Mouse (Mus musculus): Measurements from ENCODE around the gene Sult6b2. TPM values are rescaled to one million over a fixed set of nuclear protein-coding genes. Genes with fewer than 3 reads are reported as not detected.

Sult6b2 gene
- polyA plus RNA-seq, 1 experiment = 0.09 TPM

- Histone ChIP-seq H3K36me3 (ENCODE audit: control insufficient read depth, insufficient read depth, low read length) (no peaks in the 10 kb centered on the region), H3K27ac (ENCODE audit: control insufficient read depth, insufficient read depth, low read depth, low read length) (no peak overlapping the region), H3K4me3 (ENCODE audit: control insufficient read depth, low read depth, low read length) (no peak overlapping the region), H3K4me1 (ENCODE audit: control insufficient read depth, insufficient read depth, low read length) (no peaks in the 10 kb centered on the region), H3K27me3 (ENCODE audit: control insufficient read depth, insufficient read depth, low read length) (no peaks in the 10 kb centered on the region)
- TF ChIP-seq POLR2A (IDR thresholded peaks at IDR 0.05; ENCODE audit: control insufficient read depth, low read depth, low read length) (no peak), CTCF (IDR thresholded peaks at IDR 0.05; ENCODE audit: control insufficient read depth, insufficient read depth, insufficient replicate concordance, low read depth, low read length) (no peak)
Measured at GRCm38 (mm10) chr6:142797996-142798395, 6.3 kb downstream of the Sult6b2 start.

GRCm38 (mm10) chr6:142795655-142796441, 8.5 kb downstream of the Sult6b2 start:
- Histone ChIP-seq H3K27ac (ENCODE audit: control insufficient read depth, insufficient read depth, low read depth, low read length) (no peak overlapping the region), H3K4me1 (ENCODE audit: control insufficient read depth, insufficient read depth, low read length) (no peaks in the 10 kb centered on the region), H3K4me3 (ENCODE audit: control insufficient read depth, low read depth, low read length) (no peak overlapping the region), H3K27me3 (ENCODE audit: control insufficient read depth, insufficient read depth, low read length) (no peaks in the 10 kb centered on the region), H3K36me3 (ENCODE audit: control insufficient read depth, insufficient read depth, low read length) (no peaks in the 10 kb centered on the region)
- no peak for TF ChIP-seq CTCF (IDR thresholded peaks at IDR 0.05; ENCODE audit: control insufficient read depth, insufficient read depth, insufficient replicate concordance, low read depth, low read length)

- H3K36me3 ChIP-seq (ENCODE audit: control insufficient read depth, insufficient read depth, low read length) = no peaks in the 10 kb centered on the region
- TF ChIP-seq POLR2A (IDR thresholded peaks at IDR 0.05; ENCODE audit: control insufficient read depth, low read depth, low read length) (no peak), CTCF (IDR thresholded peaks at IDR 0.05; ENCODE audit: control insufficient read depth, insufficient read depth, insufficient replicate concordance, low read depth, low read length) (0 out of 2 replicates have a peak, but pooled peaks have one; percentile 1)
- H3K27ac ChIP-seq (ENCODE audit: control insufficient read depth, insufficient read depth, low read depth, low read length) = no peak overlapping the region
- no peak overlapping the region for H3K4me3 ChIP-seq (ENCODE audit: control insufficient read depth, low read depth, low read length)
- H3K27me3 ChIP-seq (ENCODE audit: control insufficient read depth, insufficient read depth, low read length) = no peaks in the 10 kb centered on the region
- no peaks in the 10 kb centered on the region for H3K4me1 ChIP-seq (ENCODE audit: control insufficient read depth, insufficient read depth, low read length)
Measured at GRCm38 (mm10) chr6:142795087-142795486, 9.2 kb downstream of the Sult6b2 start.

- no peaks in the 10 kb centered on the region for H3K27me3 ChIP-seq (ENCODE audit: control insufficient read depth, insufficient read depth, low read length)
- H3K4me1 ChIP-seq (ENCODE audit: control insufficient read depth, insufficient read depth, low read length) = peaks cover 3% of the 10 kb centered on the region
- TF ChIP-seq POLR2A (IDR thresholded peaks at IDR 0.05; ENCODE audit: control insufficient read depth, low read depth, low read length) (no peak), CTCF (IDR thresholded peaks at IDR 0.05; ENCODE audit: control insufficient read depth, insufficient read depth, insufficient replicate concordance, low read depth, low read length) (no peak)
- H3K4me3 ChIP-seq (ENCODE audit: control insufficient read depth, low read depth, low read length) = no peak overlapping the region
- H3K27ac ChIP-seq (ENCODE audit: control insufficient read depth, insufficient read depth, low read depth, low read length) = no peak overlapping the region
- H3K36me3 ChIP-seq (ENCODE audit: control insufficient read depth, insufficient read depth, low read length) = no peaks in the 10 kb centered on the region
Measured at GRCm38 (mm10) chr6:142793468-142793867, 10.8 kb downstream of the Sult6b2 start.

- Histone ChIP-seq H3K27ac (ENCODE audit: control insufficient read depth, insufficient read depth, low read depth, low read length) (no peak overlapping the region), H3K4me1 (ENCODE audit: control insufficient read depth, insufficient read depth, low read length) (peaks cover 3% of the 10 kb centered on the region), H3K27me3 (ENCODE audit: control insufficient read depth, insufficient read depth, low read length) (no peaks in the 10 kb centered on the region), H3K36me3 (ENCODE audit: control insufficient read depth, insufficient read depth, low read length) (no peaks in the 10 kb centered on the region), H3K4me3 (ENCODE audit: control insufficient read depth, low read depth, low read length) (no peak overlapping the region)
- TF ChIP-seq POLR2A (IDR thresholded peaks at IDR 0.05; ENCODE audit: control insufficient read depth, low read depth, low read length) (no peak), CTCF (IDR thresholded peaks at IDR 0.05; ENCODE audit: control insufficient read depth, insufficient read depth, insufficient replicate concordance, low read depth, low read length) (no peak)
Measured at GRCm38 (mm10) chr6:142792241-142792968, 11.9 kb downstream of the Sult6b2 start.

- H3K4me1 ChIP-seq (ENCODE audit: control insufficient read depth, insufficient read depth, low read length) = peaks cover 3% of the 10 kb centered on the region
- TF ChIP-seq CTCF (IDR thresholded peaks at IDR 0.05; ENCODE audit: control insufficient read depth, insufficient read depth, insufficient replicate concordance, low read depth, low read length) (no peak), POLR2A (IDR thresholded peaks at IDR 0.05; ENCODE audit: control insufficient read depth, low read depth, low read length) (no peak)
- peak overlapping the region; percentile 51 for H3K27ac ChIP-seq (ENCODE audit: control insufficient read depth, insufficient read depth, low read depth, low read length)
Measured at GRCm38 (mm10) chr6:142789736-142790135, 14.6 kb downstream of the Sult6b2 start.

More at GRCm38 (mm10) chr6:142789736-142790135, 14.6 kb downstream of the Sult6b2 start:
- Histone ChIP-seq H3K27me3 (ENCODE audit: control insufficient read depth, insufficient read depth, low read length) (no peaks in the 10 kb centered on the region), H3K36me3 (ENCODE audit: control insufficient read depth, insufficient read depth, low read length) (no peaks in the 10 kb centered on the region), H3K4me3 (ENCODE audit: control insufficient read depth, low read depth, low read length) (peak overlapping the region; percentile 69)
